Mouse (Mus musculus) CD8-positive naive resting alpha-beta T cell, adult 2 months (primary cell): ENCODE data around the gene Atic.

Experiments
- DNase-seq, 2 experiments: peaks; one replicate each; pipeline ENCODE4 v3.0.0; 2022; ENCODE audit warnings: low read depth in 2 of 2, low spot score in 2 of 2

The Atic gene

DNA sequence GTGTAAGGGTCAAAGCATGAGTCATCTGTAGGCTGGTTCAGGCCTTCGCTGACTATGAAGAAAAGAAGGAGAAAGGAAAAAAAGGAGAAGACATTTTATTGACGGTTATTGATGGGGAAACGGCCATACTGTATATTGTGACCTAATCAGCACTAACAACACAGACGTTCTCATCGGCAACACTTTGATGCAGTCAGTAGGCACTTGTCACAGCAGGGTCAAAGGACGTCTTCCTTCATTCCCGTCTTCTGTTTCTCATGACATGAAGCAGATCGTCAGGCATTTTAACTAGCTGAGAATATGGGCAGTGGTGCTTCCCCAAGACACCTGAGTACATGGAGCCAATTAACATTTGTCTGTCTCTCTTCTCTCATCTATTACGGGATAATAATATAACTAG, 36.2 kb downstream of the Atic start:
- no peak for DNase-seq

DNA sequence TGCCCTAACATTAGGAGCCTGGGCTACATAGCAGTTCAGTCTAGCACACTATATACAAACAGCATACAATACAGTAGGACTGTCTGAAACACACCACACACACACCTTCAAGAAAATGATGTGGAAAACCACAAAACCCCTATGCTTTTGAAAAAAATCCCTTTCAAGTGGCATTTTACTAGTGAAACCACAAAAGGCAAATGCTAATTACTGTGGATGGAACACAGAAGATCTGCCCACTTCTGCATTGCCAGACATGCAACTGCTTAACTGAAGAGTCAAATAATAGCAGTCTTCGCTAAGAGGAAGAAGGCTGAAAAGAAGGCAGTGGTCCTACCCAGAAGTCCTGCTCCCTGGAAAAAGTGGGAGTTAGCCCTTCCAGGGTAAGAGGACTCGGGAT, 37.3 kb downstream of the Atic start:
- DNase-seq: no peak

DNA sequence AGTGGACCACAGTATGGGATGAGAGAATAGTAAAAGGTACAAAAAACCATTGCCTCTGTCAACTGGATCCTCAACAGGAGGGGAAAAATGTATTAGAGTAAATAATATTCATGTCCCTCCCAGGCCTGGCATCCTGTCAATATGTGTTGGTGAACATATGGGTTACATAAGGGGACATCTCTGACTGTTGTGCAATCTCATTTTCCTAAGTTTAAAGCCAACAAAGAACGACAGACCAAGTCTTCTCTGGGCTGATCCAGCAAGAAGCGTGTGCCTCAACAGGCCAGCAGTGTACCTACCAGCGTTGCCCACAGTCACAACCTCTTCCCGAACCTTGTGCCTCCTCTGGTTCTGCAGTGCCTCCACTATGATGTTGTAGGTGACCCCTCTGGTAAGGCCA, 38.4 kb downstream of the Atic start:
- no peak for DNase-seq

GRCm38 (mm10) chr1:71605751-71606150, 48.8 kb downstream of the Atic start:
- DNase-seq: no peak

DNA sequence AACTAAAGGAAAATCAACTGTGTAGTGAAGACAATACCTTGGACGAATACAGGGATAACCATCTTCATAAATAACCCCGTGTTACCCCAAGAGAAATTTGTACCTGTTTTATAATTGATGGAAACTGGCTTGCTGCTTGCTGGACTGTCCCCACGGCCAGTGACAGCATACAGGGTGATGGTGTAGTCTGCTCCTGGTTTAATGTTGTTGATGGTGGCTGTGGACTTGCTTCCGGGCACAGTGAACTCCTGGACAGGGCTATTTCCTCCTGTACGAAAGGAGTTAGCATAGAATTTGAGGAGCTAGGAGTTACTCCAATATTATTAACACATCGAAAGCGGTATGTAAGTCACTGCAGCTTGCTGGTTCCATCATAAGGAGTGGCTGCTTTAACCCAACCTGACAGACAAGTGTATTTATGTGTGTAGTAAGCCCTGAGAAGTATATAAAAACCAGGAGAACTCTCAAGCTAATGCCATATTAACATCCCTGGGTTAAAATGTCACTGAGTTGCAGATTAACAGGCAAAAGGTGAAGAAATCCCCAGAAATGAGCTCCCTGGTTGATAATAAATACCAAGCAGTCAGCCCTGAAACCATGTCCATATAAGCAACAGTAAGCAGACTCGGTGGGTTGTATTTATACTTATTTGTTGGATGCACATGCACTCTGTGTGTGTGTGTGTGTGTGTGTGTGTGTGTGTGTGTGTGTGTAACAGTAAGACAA, 49.8 kb downstream of the Atic start:
- no peak for DNase-seq

DNA sequence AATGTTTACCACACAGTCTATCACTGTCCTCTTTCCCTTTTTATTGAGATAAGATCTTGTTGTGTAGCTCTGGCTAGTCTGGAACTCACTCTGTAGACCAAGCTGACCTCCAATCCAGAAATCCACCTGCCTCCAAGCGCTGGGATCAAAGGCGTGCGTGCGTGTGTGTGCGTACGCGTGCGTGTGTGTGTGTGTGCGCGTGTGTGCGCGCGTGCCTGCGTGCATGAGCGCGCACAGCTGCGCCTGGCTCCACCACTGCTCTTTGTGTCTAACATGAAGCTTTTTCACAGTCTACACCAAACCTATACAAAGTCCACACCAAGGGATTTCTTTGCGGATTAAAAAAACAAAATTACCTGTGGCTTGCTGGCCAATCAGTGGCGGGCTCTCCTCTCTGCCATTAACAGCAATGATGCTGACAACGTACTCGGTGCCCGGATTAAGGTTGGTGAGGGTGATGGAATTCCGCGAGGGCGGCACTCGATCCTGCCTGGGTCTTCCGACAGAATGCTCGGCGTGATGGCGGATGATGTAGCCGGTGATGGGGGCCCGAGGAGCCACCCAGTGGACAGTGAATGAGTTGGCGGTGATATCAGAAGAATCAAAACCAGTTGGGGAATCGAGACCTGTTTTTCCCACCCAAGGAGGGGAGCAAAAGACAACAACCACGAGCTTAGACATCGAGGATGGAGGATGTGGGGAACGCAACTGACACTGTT, 52.3 kb downstream of the Atic start:
- no peak for DNase-seq

GRCm38 (mm10) chr1:71609916-71610315, 53.0 kb downstream of the Atic start:
- DNase-seq: no peak

GRCm38 (mm10) chr1:71612256-71612655, 55.3 kb downstream of the Atic start:
- no peak for DNase-seq

DNA sequence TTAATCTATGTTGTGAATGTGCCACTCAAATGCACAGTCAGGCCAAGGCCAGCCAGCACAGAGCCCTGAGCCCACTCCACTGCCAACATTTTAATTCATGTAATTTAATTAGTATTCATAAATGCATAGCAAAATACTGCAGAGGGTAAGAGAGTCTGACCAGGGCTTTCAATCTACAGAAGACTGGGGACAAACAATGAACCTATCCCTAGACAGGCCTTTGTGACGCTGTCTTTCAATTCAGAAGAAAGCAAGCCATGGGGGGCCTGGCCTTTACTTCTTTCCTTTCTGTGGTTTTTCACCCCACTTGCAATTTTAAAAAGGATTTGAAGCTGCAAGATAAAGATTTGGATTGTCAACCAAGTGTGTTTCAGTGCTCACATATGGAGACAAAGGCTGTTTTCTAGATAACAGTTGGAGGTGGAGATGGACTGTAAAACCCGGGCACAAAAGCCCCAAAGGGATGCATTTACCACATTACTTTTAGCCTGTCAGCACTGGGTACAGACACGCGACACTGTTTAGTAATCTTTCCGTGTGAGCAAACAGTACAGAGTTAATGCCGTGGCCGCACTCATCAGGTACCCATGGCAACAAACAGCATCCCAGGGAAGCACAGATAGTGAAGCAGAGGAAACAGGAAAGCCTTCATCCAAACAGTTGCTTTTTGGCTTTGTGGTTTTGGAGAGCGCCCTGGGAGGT, 57.7 kb downstream of the Atic start:
- DNase-seq: no peak

GRCm38 (mm10) chr1:71621526-71621925, 64.6 kb downstream of the Atic start:
- DNase-seq: no peak

GRCm38 (mm10) chr1:71623625-71624024, 66.7 kb downstream of the Atic start:
- no peak for DNase-seq
